Mouse (Mus musculus): ENCODE measurements around the gene Trpv2. TPM values are rescaled to one million over a fixed set of nuclear protein-coding genes. Genes with fewer than 3 reads are reported as not detected.

The Trpv2 gene
- total and polyA plus RNA-seq, 3 experiments, result 30.0 to 30.4 TPM; not detected in 1

DNA sequence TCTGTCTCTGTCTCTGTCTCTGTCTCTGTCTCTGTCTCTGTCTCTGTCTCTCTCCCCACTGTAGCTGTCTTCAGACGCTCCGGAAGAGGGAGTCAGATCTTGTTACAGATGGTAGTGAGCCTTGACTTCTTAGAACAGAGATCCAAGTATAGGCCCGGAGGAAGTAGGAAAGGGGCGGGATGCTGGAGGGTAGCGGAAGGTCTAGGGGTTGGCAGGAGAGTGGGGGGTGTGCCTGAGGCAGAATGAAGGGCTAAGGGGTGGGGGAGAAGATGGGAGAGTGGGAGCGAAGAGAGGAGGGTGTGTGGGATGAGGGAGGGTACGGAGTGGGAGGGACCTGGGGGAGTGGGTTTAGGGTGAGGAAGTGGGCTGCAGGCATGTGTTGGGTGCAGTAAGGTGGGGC, 8.5 kb upstream of the Trpv2 start:
- no peak for TF ChIP-seq ZMIZ1 (IDR thresholded peaks at IDR 0.05; ENCODE audit: low read depth, low read length)
- no peak for TF ChIP-seq ZC3H11A (IDR thresholded peaks at IDR 0.05; ENCODE audit: low read depth, low read length)
- no peak for TF ChIP-seq MEF2A (IDR thresholded peaks at IDR 0.05; ENCODE audit: extremely low read depth, insufficient replicate concordance, low read depth, low read length, poor library complexity, severe bottlenecking)
- TF ChIP-seq EP300 (IDR thresholded peaks at IDR 0.05; ENCODE audit: low read depth in 1 of 2, low read length in 2 of 2), result no peak
- TF ChIP-seq RCOR1 (IDR thresholded peaks at IDR 0.05; ENCODE audit: low read depth, low read length), result no peak
- no peak for TF ChIP-seq POLR2A (IDR thresholded peaks at IDR 0.05; ENCODE audit: control insufficient read depth in 1 of 2, insufficient read depth in 1 of 2, low read depth in 1 of 2, low read length in 2 of 2, poor library complexity in 1 of 2)
- TF ChIP-seq E2F4 (IDR thresholded peaks at IDR 0.05; ENCODE audit: borderline replicate concordance, low read depth, low read length), result no peak
- TF ChIP-seq UBTF (IDR thresholded peaks at IDR 0.05; ENCODE audit: borderline replicate concordance, insufficient read depth, low read depth, low read length), result no peak
- TF ChIP-seq SMC3 (IDR thresholded peaks at IDR 0.05; ENCODE audit: low read depth, low read length), result no peak
- TF ChIP-seq POLR2AphosphoS2 (IDR thresholded peaks at IDR 0.05; ENCODE audit: low read length), result no peak
- TF ChIP-seq HCFC1 (IDR thresholded peaks at IDR 0.05; ENCODE audit: low read depth, low read length), result no peak
- no peak for TF ChIP-seq GABPA (IDR thresholded peaks at IDR 0.05; ENCODE audit: low read depth, low read length)
- H3K4me3 ChIP-seq (ENCODE audit: control insufficient read depth in 1 of 2, insufficient read depth in 1 of 2, low read depth in 2 of 2, low read length in 2 of 2), result no peak overlapping the region
- no peaks in the 10 kb centered on the region for H3K79me2 ChIP-seq (ENCODE audit: control insufficient read depth, insufficient read depth, low read length, poor library complexity)
- no peaks in the 10 kb centered on the region for H3K9me3 ChIP-seq (replicated peaks; ENCODE audit: insufficient read depth, low read length)
- no peaks in the 10 kb centered on the region for H3K27me3 ChIP-seq (ENCODE audit: control insufficient read depth in 1 of 2, insufficient read depth in 2 of 2, low read length in 2 of 2)
- peaks cover 7 to 16% of the 10 kb centered on the region in 2 experiments for H3K4me1 ChIP-seq (ENCODE audit: control insufficient read depth in 1 of 2, insufficient read depth in 2 of 2, low read length in 2 of 2)
- no peak for DNase-seq (ENCODE audit: low read depth, low spot score)
- H3K36me3 ChIP-seq (ENCODE audit: control insufficient read depth in 1 of 2, insufficient read depth in 2 of 2, low read length in 2 of 2), result peaks cover 0 to 11% of the 10 kb centered on the region in 2 experiments; a peak in 2 of 4 replicates
- no peak overlapping the region for H3K27ac ChIP-seq (ENCODE audit: control insufficient read depth, low read depth, low read length)
- no peak overlapping the region for H3K9ac ChIP-seq (ENCODE audit: control insufficient read depth, low read depth, low read length, poor library complexity, severe bottlenecking)

DNA sequence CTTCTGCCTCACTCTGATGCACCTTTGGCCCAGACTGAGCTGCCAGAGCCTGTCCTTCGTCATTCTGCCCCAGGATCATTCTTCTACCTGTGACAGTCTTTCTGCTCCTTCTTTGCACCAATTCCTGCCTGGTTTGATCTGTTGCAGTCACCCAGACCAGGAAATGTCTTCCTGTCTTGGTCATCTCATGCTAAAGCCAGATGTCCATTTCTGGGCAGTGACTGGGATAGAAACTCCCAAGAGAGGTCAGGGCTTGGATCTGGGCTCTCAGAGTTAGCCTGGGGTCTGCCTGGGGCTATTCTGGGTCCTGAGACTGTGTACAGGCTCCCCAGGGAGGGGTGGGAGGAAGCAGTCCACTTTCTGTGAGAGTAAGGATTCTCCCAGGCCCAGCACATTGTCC, 8.1 kb upstream of the Trpv2 start:
- H3K4me3 ChIP-seq (ENCODE audit: control insufficient read depth in 1 of 2, insufficient read depth in 1 of 2, low read depth in 2 of 2, low read length in 2 of 2), result no peak overlapping the region
- TF ChIP-seq TAL1 (IDR thresholded peaks at IDR 0.05; ENCODE audit: low read length) (no peak), BHLHE40 (IDR thresholded peaks at IDR 0.05; ENCODE audit: borderline replicate concordance, low read depth, low read length) (no peak), ZC3H11A (IDR thresholded peaks at IDR 0.05; ENCODE audit: low read depth, low read length) (no peak), TBP (IDR thresholded peaks at IDR 0.05; ENCODE audit: low read depth, low read length) (no peak), KAT2A (conservative IDR thresholded peaks at IDR 0.05; ENCODE audit: low read depth, low read length) (no peak), CTCF (IDR thresholded peaks at IDR 0.05 in 2 of 3, conservative IDR thresholded peaks at IDR 0.05 in 1 of 3; ENCODE audit: control insufficient read depth in 1 of 3, insufficient read depth in 1 of 3, low read depth in 2 of 3, low read length in 3 of 3, poor library complexity in 1 of 3, severe bottlenecking in 1 of 3) (no peak), TCF12 (IDR thresholded peaks at IDR 0.05; ENCODE audit: low read depth, low read length) (no peak), SIN3A (IDR thresholded peaks at IDR 0.05; ENCODE audit: low read length) (no peak), MYB (IDR thresholded peaks at IDR 0.05; ENCODE audit: low read depth, low read length) (no peak), MAX (IDR thresholded peaks at IDR 0.05; ENCODE audit: low read length) (no peak)
- no peaks in the 10 kb centered on the region for H3K79me2 ChIP-seq (ENCODE audit: control insufficient read depth, insufficient read depth, low read length, poor library complexity)
- no peak overlapping the region for H3K27ac ChIP-seq (ENCODE audit: control insufficient read depth, low read depth, low read length)
- no peak overlapping the region for H3K9ac ChIP-seq (ENCODE audit: control insufficient read depth, low read depth, low read length, poor library complexity, severe bottlenecking)
- DNase-seq (ENCODE audit: low read depth, low spot score), result no peak
- H3K4me1 ChIP-seq (ENCODE audit: control insufficient read depth in 1 of 2, insufficient read depth in 2 of 2, low read length in 2 of 2), result peaks cover 7 to 16% of the 10 kb centered on the region in 2 experiments
- no peaks in the 10 kb centered on the region for H3K9me3 ChIP-seq (replicated peaks; ENCODE audit: insufficient read depth, low read length)
- H3K36me3 ChIP-seq (ENCODE audit: control insufficient read depth in 1 of 2, insufficient read depth in 2 of 2, low read length in 2 of 2), result peaks cover 0 to 11% of the 10 kb centered on the region in 2 experiments; a peak in 2 of 4 replicates
- no peaks in the 10 kb centered on the region for H3K27me3 ChIP-seq (ENCODE audit: control insufficient read depth in 1 of 2, insufficient read depth in 2 of 2, low read length in 2 of 2)

Measured in MEL (cell line).